Mouse (Mus musculus): Measurements from ENCODE around the gene BC025446.

The BC025446 gene

GRCm38 (mm10) chr15:75271426-75271825 is 55.2 kb downstream of the BC025446 start:
- Histone ChIP-seq H3K4me3 (replicated peaks; ENCODE audit: low read length) (no peak overlapping the region), H3K36me3 (ENCODE audit: insufficient read depth, low read length) (no peaks in the 10 kb centered on the region), H3K9me3 (ENCODE audit: low read length) (peaks cover 43% of the 10 kb centered on the region), H3K27me3 (ENCODE audit: insufficient read depth, low read length) (no peaks in the 10 kb centered on the region), H3K4me1 (replicated peaks; ENCODE audit: low read depth, low read length) (no peaks in the 10 kb centered on the region)
- TF ChIP-seq CTCF (conservative IDR thresholded peaks at IDR 0.05; ENCODE audit: low read length) (no peak), NANOG (IDR thresholded peaks at IDR 0.05; ENCODE audit: borderline replicate concordance, low read length) (no peak), POU5F1 (IDR thresholded peaks at IDR 0.05; ENCODE audit: borderline replicate concordance, low read length) (no peak)

DNA sequence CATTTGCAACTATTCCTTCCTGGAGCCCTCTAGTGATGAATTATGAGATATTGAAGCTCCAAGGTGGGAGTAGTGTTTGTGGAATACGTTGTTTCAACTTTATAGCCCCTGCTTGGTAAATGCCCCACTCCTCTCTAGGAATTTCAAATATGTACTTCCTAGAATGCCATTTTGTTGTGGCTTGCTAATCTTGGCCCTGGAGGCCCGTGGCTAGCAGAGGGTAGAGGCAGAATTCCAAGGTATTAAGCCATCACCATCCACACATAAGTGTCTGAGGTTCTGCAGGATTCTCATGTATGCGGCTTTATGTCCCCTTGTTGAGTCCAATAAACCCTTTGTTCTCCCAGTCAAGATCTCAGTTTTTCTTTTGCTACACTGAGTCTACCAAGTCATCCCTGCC is 55.7 kb downstream of the BC025446 start:
- TF ChIP-seq POU5F1 (IDR thresholded peaks at IDR 0.05; ENCODE audit: borderline replicate concordance, low read length) (no peak), NANOG (IDR thresholded peaks at IDR 0.05; ENCODE audit: borderline replicate concordance, low read length) (no peak), CTCF (conservative IDR thresholded peaks at IDR 0.05; ENCODE audit: low read length) (no peak)
- peaks cover 43% of the 10 kb centered on the region for H3K9me3 ChIP-seq (ENCODE audit: low read length)
- H3K4me1 ChIP-seq (replicated peaks; ENCODE audit: low read depth, low read length) = no peaks in the 10 kb centered on the region
- no peak overlapping the region for H3K4me3 ChIP-seq (replicated peaks; ENCODE audit: low read length)
- no peaks in the 10 kb centered on the region for H3K36me3 ChIP-seq (ENCODE audit: insufficient read depth, low read length)
- H3K27me3 ChIP-seq (ENCODE audit: insufficient read depth, low read length) = no peaks in the 10 kb centered on the region
